Mouse (Mus musculus): Measurements from ENCODE around the gene Syndig1.

The Syndig1 gene

DNA sequence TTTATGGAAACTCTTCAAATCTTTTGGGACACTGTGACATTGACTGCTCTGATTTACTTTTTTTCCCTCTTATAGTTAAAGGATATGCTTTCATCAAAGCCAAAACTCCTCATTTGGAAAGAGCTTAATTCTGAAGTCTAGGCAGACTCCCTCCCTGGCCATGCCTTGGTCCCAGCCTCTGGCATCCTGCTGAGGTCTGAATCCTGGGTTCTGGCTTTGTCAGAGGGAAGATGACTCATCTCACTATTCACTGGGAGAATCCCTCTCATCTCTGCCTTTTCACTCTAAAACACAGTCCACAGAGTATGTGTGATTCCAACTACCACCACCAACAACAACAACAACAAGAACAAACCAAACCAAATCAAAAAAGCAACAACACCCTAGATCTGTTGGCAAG, 58.6 kb downstream of the Syndig1 start:
- no peak for DNase-seq

DNA sequence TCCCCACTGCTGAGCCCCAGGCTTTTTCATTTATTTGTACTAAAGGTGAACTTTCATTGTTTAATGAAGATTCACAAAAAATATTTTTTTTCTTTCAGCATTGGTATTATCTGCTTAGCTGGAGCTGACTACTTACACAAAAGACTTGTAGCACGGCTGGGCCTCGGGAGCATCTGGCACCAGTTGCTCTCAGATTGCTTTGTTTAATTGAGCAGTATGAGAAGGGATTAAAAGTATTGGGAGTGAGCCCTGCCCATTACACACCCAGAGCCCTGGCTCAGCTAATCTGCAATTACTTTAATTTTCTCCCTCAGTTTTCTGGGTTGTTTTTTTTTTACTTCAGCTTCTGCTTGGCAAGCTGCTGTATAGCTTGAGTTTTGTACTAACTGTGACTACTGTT, 62.6 kb downstream of the Syndig1 start:
- no peak for DNase-seq

DNA sequence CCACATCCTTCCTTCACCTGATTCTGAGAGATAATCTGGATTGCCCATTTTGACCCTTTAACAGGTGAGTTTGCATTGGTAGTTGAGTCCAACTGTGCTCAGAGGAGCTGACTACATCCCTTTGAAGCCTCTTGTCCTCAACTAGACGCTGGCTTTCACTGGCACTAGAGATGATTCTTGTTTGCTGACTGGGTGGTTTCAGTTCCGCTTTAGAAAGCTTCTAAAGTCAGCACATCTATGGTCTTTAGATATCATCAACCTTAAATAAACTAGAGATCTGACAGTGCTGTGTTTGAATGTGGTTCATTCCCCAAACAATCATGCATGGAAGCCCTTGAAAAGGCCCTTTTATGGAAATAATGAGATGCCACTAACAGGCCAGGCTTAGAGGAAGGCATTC, 67.3 kb downstream of the Syndig1 start:
- DNase-seq = no peak

DNA sequence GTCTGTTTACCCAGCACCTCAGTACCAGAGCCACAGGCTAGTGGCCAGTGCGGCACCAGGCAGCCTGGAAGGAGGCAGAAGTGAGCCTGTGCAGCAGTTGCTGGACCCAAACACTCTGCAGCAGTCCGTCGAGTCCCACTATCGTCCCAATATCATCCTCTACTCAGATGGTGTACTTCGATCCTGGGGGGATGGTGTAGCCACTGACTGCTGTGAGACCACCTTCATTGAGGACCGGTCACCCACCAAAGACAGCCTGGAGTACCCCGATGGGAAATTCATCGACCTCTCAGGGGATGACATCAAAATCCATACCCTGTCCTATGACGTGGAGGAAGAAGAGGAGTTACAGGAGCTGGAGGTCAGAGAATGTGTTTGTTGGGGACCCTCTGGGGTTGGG, 70.6 kb downstream of the Syndig1 start:
- DNase-seq = no peak

DNA sequence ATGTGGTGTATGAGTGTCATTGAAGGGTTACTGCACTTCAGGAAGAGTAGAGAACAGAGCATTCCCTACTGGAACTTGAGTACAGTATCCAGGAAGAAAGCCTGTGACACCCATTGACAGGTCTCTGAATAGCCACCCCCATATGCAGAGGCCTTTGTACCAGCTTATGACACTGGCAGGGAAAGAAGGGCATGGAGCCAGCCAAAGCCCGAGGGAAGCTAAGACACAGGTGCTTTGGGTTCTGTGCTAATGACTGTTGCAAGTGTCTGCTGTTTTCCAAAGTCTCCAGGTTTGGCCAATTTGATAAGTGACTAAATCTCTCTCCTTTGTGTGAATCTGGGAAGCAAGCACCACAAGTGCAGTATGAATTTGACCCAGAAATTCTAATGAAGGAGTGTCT, 71.6 kb downstream of the Syndig1 start:
- no peak for DNase-seq

DNA sequence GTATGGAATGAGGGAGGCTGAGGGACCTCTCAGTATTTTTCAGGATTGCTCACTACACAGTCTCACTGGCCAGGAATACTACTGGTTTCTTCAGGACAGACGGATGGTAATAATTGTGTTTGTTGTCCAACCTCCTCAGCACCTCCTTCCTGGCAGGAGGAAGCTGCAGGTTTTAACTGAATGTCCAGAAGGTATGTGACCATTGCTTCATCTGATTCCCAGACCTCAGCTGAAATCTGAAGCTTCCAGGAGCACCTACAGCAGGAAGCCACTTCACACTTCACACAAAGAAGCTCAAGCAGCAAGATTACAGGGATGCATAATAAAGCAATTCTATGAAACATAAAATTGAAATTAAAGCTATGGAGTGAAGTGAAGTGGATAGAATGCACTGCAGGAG, 75.4 kb downstream of the Syndig1 start:
- no peak for DNase-seq

DNA sequence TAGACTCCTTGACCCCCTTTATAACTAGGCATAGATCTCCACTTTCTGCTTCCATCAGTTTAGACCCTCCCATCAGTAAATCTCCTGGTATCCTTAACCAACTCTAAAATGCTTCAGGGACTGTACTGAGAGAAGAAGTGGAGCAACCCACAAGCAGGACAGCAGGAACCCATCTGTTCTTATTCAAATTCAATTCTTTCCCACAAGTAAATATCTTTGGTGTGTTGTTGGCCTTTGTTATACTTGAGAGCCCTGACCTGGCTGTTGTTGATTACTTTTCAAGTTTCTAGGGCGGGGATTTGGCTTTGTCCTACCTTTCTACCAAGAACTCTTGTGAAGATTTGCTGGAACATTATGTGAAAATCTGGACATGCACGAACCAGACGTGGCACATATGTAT, 77.7 kb downstream of the Syndig1 start:
- no peak for DNase-seq

DNA sequence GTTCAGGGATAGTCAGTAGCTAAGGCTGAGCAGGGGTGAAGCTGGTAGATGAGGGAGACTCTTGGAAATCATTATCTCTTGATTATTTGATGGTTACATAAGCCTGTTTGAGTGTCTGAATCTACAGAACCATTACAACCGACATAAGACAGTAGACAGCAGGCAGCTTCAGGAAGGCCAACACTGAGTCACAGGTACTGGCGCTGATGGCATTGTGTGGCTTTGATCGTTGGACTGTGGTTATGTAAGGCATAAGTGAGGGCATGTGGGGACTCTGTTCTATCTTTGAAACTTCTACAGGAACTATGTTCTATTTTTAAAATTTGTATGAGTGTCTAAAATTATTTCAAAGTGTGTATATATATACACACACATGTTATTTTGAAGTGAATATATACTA, 88.2 kb downstream of the Syndig1 start:
- no peak for DNase-seq

DNA sequence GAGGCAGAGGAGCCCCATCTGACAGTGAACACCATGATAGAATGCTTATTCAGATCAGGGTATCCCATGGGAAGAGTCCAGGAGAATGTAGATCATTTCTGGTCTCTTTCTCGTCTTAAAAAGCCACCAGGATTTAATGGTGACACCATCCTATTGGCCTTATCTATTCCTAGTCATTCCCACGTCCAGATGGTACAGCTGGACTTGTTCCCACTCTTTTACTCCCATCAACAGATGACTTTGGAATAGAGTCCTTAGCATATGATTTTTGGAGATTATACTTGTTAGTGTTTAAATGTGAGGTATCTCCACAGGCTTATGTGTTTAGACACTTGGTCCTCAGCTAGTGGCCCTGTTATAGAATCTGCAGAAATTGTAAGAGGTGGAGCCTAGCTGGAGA, 94.5 kb downstream of the Syndig1 start:
- no peak for DNase-seq

DNA sequence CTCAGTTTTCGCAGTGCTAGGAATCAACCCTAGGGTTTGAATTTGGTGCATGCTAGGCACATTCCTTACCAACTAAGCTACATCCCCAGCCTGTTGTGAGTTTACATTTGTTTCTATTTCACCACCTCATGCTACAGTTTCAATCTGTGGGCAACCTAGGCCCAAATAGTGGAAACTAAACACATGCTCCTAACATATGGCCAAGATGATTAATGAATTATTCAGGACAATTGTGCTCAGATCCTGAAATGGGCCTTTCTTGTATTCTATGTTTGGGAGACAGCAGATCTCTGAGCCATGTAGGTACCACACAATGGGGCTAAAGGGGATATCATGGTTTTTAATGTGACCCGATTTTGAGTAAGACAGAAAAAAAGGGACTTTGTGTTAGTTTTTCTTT, 96.9 kb downstream of the Syndig1 start:
- DNase-seq = no peak

DNA sequence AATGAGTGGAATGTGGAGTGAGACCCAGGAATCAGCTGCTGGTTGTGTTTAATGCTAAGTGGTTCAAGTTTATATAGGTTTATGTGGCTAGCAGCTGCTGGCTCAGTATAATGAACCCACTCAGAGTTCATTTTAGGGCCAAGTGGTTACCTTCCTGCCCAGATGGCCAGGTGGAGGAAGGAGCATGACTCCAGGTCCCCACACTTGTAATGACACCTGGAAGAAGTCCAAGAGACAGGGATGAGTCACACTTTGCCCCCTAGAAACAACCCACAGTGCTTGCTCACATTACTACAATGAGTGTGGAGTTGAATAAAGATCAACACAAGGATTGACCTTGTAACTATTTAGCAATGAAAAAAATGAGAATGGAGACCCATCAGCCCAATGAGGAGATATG, 98.0 kb downstream of the Syndig1 start:
- no peak for DNase-seq

DNA sequence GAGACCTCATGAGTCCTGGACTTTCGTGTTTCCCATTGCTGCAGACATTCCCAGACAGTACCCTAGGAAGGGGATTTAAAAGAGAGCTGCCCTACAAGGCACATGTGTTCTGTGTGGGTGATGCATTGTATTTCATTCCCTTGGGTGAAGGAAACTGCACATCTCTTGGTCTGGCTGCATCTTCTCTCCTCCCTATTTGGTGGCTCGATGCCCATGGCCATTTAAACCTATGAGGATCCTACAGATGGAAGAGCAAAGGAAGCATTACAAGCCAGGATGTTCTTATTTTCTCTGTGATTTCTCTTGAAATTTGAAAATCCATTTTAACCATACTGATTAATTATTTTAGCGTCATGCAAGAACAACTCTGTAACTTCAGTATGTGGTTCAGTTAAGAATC, 98.5 kb downstream of the Syndig1 start:
- DNase-seq = no peak

DNA sequence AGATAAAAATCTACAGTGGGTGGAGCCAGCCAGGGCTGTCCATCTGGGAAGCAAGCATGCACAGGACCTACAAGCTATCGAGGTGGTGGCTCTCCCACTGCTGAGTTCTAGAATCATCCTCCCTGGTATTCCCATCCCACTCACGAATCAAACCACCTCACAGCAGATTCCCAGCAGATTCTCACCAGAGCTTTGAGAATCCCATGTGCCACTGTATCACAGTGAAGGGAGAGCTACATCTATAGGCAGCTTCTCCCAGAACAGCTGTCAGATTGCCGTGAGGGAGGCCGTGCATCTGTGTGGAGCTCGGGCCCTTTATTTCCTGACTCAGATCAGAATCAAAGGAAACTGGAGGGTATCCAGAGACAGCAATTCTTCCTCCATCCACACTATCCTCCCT, 101.0 kb downstream of the Syndig1 start:
- no peak for DNase-seq

DNA sequence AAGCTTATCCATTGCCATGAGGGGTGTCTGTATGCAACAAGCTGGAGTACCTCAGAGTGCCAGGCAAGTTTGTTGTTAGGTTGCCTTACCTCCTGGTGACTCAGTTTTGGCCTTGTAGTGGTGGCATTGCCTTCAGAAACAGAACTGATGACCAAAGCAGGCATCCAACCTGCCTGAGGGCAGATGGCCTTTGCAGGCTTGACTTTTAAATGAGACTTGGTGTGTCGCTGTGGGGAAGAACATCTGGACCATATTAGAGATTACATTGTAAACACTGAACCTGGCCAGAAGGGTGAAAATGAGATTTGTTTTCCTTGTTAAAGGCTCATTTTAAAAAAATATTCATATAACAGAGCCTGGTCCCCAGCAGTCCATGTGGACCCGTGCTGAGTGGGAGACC, 102.1 kb downstream of the Syndig1 start:
- DNase-seq = no peak

DNA sequence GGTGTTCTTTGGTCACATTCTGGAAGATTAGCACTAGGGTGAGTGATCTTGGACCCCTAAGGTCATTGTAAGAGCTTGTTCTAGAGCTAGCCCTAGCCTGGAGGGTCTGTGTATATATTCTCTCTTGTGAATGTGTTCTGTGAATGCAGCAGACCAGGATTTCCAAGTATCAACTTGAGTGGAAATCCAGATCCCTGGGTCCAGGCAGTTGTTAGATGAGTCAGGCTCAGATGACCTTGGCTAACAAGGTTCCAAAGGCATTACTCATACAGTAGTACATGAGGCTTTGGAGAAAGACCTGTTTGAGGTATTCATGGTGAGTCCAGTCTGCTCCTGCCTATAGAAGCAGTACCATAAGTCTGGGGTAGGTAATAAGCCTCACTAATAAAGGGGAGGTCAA, 103.1 kb downstream of the Syndig1 start:
- no peak for DNase-seq

DNA sequence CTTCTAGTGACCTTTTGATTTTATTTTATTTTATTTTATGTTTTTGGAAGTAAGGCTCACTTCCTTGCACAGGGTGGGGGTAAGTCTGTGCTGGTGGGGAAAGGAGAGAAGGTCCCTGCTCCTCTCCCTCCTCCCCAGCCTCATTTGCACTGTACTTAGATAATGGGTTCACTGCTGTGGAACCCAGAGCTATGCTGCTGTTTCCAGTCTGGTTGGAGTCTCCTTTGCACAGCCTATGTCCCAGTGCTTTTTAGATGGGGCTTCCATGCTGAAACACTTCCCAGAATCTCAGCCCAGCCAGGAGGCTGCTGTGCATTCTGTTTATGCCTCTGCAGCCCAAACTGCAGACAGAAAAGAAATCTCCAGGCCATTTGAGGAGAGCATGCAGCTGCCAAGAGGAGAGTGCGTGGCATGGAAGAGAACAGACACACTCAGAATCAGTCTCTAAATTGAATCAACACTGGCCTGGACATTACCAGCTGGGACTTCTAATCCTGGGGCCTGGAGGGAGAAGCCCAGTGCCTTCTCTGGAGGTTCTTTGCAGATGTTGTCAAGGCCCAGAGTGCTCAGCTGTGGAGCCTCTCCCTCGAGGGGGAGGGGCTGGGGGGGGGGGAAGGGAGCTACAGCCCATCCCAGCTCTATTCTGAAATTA, 104.4 kb downstream of the Syndig1 start:
- DNase-seq = no peak

DNA sequence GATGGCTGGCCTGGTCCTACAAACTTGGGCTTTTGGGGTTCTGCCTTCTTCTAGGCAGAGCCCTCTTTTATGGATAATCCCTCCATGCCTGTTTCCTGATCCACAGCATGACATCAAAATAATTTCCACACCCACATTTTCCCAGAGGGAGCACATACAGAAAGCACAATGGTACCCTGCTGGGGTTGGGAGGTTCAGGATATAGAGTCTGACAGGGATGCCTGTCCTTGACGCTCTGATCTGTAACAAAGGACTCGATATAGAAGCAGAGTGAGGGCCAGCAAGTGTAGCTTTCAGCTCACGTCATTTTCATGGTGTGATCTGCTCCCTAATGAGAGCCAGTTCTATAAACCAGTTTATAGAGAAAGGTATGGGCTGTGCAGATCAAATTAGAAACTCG, 105.1 kb downstream of the Syndig1 start:
- DNase-seq = no peak

DNA sequence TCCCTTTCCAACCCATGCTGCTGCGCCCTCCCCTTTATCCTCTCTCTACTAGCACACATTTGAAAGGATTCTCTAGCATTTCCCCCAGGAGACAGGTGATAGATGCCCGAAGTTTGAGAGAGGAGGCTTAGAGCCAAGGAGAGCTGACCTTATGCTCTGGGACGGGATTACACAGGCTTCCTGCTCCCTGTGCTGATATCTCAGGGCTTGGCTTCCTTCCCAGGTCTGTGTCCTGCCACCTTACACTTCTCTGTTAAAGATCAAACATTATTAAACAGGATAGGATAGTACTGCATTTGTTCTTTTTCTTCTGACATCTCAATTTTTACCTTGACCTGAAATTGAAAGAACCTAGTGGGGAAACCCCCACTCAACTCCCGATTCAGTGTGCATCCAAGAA, 109.8 kb downstream of the Syndig1 start:
- peak; percentile 3 to 55 for DNase-seq

DNA sequence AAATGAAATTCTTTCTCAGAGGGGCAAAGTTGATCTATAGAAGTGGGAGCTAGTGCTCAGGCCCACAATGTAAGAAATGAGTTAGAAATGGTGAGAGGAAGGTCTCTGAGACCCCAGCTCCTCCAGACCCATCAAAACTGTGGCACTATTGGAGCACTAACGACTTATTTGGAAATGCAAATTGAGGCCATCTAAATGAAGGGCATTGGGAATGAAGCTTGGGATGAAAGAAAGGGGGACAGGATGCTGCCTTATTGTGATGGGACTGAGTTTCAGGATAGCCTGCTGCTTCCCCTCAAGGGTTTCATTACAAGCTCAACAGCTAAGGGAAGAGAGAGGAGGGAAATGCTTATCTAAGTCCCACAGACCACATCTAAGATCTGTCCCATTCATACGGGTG, 110.6 kb downstream of the Syndig1 start:
- DNase-seq = no peak

DNA sequence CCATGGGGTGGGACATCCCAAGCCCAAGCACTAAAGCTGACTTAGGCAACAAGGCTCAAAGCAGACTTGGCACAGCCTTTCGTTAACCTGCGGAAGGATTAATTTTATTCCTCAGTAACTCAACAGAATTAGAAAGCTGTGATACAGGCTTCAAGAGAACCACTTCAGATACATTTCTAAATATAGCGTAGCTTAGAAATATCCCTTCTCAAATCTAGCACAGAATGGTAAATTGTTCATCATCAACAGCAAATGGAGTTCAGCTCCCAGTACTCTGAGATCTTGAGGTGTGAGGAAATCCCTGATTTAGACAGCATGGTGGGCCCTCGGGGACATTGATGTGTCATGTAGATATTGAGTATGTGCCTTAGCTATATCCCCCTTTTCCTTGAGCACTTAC, 121.6 kb downstream of the Syndig1 start:
- DNase-seq = no peak

DNA sequence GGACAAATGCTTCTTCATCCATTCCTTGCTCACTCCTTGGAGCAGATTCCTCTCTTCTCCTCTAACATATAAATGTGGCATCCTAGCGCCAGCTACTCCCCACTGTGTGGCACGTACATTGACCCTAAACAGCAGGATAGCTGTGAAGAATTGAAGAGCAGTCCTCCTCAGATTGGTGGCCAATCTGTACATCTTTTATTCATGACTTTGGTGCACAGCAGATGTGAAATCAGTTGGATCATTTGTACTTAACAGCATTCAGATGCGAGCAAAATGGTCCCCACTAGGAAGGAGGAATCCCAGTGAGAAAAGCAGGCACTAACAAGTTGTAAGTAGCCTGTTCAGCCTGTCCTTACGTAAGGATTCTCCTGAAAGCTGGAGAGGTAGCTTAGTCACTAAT, 142.0 kb downstream of the Syndig1 start:
- no peak for DNase-seq

DNA sequence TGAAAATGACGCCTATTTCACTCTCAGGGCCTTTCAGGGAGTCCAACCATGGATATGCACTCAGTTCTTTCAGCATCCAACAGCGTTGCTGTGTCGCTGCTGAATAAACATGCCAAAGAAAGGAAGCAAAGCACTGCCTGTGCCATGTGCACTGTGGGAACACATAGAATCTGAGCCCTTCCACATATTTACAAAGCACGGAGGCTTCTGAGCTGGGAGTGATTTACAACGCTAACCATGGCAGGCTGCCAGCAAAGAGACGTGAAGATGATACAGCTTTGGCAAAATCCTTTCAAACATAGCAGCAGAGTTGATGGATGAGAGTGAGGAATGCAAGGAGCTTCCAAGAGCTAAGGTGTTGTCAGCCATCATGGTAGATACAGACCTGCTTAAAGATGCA, 144.6 kb downstream of the Syndig1 start:
- no peak for DNase-seq

DNA sequence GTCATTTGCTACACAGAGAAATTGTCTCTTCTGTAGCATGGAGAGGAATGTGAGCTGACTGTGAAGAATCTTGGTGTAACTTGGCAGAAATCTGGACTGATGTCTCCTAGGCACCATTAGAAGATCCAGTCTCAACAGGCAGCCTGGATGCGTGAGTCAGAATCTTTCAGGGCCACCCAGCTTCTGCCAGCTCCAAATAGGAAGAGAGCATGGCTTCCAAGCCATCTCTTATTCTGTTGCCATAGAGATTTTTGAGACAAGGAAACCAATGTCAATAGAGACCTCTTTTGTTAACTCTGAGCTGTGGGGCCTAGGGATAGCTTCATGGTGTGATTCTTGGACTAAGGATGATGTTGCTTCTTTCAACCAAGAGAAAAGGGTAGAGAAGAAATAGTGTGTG, 151.4 kb downstream of the Syndig1 start:
- DNase-seq = no peak

DNA sequence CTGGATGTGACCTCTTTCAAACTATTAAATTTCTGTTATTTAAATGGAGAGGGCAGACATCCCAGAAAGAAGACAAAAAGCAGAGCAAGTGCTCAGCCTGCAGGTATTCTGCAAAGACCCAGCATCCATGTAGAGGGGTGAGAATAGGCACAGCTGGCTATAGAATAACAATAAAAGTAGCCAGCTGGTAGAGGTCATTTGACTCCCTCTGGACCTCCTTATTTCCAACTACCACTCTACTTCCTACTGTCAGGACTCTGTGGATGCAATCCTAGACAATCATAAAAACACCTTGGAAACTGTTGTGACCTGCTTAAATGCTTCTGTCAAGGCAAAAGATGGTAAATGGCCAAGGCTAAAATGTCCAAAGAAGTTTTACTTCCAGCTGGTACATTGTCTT, 153.5 kb downstream of the Syndig1 start:
- no peak for DNase-seq

DNA sequence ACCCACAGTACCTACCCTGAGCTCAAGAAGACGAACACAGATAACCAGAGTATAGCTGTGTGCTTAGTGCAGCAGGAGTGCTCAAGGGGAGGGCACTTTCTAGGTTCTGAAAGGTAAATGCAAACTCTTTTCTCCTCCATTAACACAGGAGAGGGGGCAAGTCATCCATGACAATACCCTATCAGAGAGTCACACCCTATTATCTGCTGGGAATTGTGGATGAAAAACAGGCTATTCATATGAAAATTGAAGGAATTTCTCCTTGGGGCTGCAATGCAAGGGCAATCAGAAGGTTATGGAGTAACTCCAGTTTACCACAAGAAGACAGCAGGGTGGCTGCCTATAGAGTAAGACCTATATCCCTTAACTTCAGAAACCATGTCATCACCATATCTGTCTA, 154.1 kb downstream of the Syndig1 start:
- no peak for DNase-seq

DNA sequence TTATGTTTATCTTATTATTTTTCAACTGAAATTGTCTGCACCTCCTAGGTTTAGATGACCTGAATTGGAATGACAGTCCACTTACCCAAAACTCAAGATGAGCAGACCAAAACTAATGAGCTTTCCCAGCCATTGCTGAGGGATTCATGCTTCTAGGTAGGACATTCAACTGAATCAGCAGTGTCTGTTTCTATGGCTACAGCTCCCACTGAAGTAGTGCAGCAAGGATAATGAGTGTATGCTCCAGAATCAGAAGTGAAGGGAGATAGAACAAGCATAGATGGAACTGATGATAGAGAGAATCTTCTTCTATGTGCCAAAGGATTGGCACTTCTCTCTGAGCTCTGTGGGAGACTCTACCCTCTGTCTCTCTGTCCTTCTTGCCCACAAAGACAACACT, 158.6 kb downstream of the Syndig1 start:
- DNase-seq = no peak

Data from kidney, adult 8-10 months (tissue).